Mouse (Mus musculus) heart, embryonic 11.5 days (tissue): Measurements from ENCODE around the gene Chst11. TPM values are rescaled to one million over a fixed set of nuclear protein-coding genes. Genes with fewer than 3 reads are reported as not detected.

Experiments used
- ATAC-seq: fragments of 200-750 bp; cut with Nextera tagmentation; replicated peaks from 2 replicates; pipeline ENCODE4 v1.8.0; 2017; ENCODE audit warnings: moderate library complexity; ENCODE audit not compliant: insufficient number of reproducible peaks, low FRiP score, low TSS enrichment
- H3K27ac ChIP-seq: fragments of 300-500 bp; sonication (generic); 2 replicates; pipeline ENCODE4 v1.5.1; 2014; ENCODE audit warnings: mild to moderate bottlenecking, low read depth, low read length
- H3K27me3 ChIP-seq: fragments of 300-500 bp; sonication (generic); 2 replicates; pipeline ENCODE4 v1.6.1; 2014; ENCODE audit warnings: mild to moderate bottlenecking, low read length, mixed read lengths; ENCODE audit not compliant: control insufficient read depth, insufficient read depth
- H3K36me3 ChIP-seq: fragments of 300-500 bp; sonication (generic); 2 replicates; pipeline ENCODE4 v1.6.1; 2014; ENCODE audit warnings: mild to moderate bottlenecking, low read length, moderate library complexity, mixed read lengths; ENCODE audit not compliant: control insufficient read depth, insufficient read depth
- H3K4me1 ChIP-seq: fragments of 300-500 bp; sonication (generic); 2 replicates; pipeline ENCODE4 v1.6.1; 2014; ENCODE audit warnings: low read length; ENCODE audit not compliant: control insufficient read depth, insufficient read depth
- H3K4me2 ChIP-seq: fragments of 300-500 bp; sonication (generic); 2 replicates; pipeline ENCODE4 v1.6.1; 2014; ENCODE audit warnings: mild to moderate bottlenecking, moderate library complexity
- H3K4me3 ChIP-seq: fragments of 300-500 bp; sonication (generic); 2 replicates; pipeline ENCODE4 v1.5.1; 2014; ENCODE audit warnings: low read depth, low read length
- H3K9ac ChIP-seq: fragments of 300-500 bp; sonication (generic); 2 replicates; pipeline ENCODE4 v1.6.1; 2014; ENCODE audit warnings: mild to moderate bottlenecking, low read depth, low read length, moderate library complexity
- H3K9me3 ChIP-seq: fragments of 300-500 bp; sonication (generic); replicated peaks from 2 replicates; pipeline ENCODE4 v1.6.1; 2016; ENCODE audit warnings: low read length; ENCODE audit not compliant: control insufficient read depth
- WGBS: fragments of 180-500 bp; shearing (Covaris S2); extraction: QIAGEN DNeasy Blood & Tissue Kit; methylation state at CpG from one replicate; pipeline ENCODE4 v1.1.7; 2014; ENCODE audit not compliant: insufficient replicate concordance; 5-methylcytosine and 5-hydroxymethylcytosine counted together
- polyA plus RNA-seq: library from polyadenylated mRNA; unstranded; fragments of >200 nt; fragmentation: Nextera tagmentation; extraction: Ambion mirVana; gene quantifications from 2 replicates; pipeline ENCODE4 v1.2.1, GENCODE M21; 2014

Chst11 gene
- polyA plus RNA-seq, 1 experiment from 2014 or later: 3.1 TPM

DNA sequence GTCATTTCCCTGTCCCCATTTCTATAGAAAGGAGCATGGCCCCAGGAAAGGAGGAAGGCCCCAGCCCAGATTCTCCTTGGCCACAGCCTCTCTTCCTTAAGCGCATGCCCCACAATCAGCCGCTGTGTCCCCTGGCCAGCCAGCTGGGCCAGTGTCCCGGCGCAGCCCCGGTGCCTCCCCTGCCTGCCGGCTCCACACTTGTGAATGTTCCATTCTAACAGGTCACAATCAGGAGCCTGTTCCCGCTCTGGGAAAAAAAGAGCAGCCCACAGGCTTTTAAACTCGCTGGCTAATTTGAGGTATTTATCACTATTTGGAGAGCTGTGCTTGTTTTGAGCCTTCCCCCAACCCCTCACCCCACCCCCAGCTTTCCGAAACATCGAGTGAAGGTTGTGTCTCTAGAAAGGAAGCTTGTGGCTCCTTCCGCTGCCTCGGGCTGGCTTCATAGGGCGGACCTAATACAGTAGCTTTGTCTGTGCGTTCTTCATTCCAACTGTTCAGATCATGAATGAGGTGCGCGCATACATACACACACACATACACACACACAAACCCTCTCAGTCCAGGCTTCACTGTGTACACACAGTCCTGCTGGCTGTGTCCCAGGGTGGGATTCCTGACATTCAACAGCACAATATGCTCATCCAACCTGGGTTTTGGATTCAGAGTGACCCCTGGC is 155.1 kb downstream of the Chst11 start:
- H3K27ac ChIP-seq: no peak overlapping the region
- H3K9me3 ChIP-seq: no peaks in the 10 kb centered on the region
- no peak overlapping the region for H3K4me2 ChIP-seq
- H3K36me3 ChIP-seq: no peaks in the 10 kb centered on the region
- ATAC-seq: no peak
- H3K27me3 ChIP-seq: no peaks in the 10 kb centered on the region
- peaks cover 11% of the 10 kb centered on the region for H3K4me1 ChIP-seq
- H3K4me3 ChIP-seq: no peak overlapping the region
- WGBS: 62% methylated on average over 16 of the region's 16 CpGs
- H3K9ac ChIP-seq: no peak overlapping the region

- H3K9ac ChIP-seq: no peak overlapping the region
- H3K27ac ChIP-seq: no peak overlapping the region
- ATAC-seq: no peak
- WGBS: 73% methylated on average over 5 of the region's 5 CpGs
- H3K4me1 ChIP-seq: peaks cover 11% of the 10 kb centered on the region
- no peaks in the 10 kb centered on the region for H3K36me3 ChIP-seq
- no peak overlapping the region for H3K4me2 ChIP-seq
- no peak overlapping the region for H3K4me3 ChIP-seq
- no peaks in the 10 kb centered on the region for H3K27me3 ChIP-seq
- no peaks in the 10 kb centered on the region for H3K9me3 ChIP-seq
Measured at GRCm38 (mm10) chr10:83141434-83141833, 156.1 kb downstream of the Chst11 start.

- ATAC-seq: no peak
- Histone ChIP-seq H3K4me2 (no peak overlapping the region), H3K4me3 (no peak overlapping the region), H3K36me3 (no peaks in the 10 kb centered on the region), H3K9ac (no peak overlapping the region), H3K27me3 (no peaks in the 10 kb centered on the region), H3K4me1 (peaks cover 11% of the 10 kb centered on the region), H3K27ac (no peak overlapping the region), H3K9me3 (no peaks in the 10 kb centered on the region)
- 86% methylated on average over 10 of the region's 10 CpGs for WGBS
Measured at GRCm38 (mm10) chr10:83143049-83143448, 157.8 kb downstream of the Chst11 start.

GRCm38 (mm10) chr10:83145836-83146235 is 160.5 kb downstream of the Chst11 start:
- 73% methylated on average over 14 of the region's 14 CpGs for WGBS
- no peak overlapping the region for H3K4me3 ChIP-seq
- no peaks in the 10 kb centered on the region for H3K36me3 ChIP-seq
- peaks cover 2% of the 10 kb centered on the region for H3K4me1 ChIP-seq
- H3K9ac ChIP-seq: no peak overlapping the region
- ATAC-seq: no peak
- no peak overlapping the region for H3K4me2 ChIP-seq
- no peak overlapping the region for H3K27ac ChIP-seq
- H3K27me3 ChIP-seq: no peaks in the 10 kb centered on the region
- no peaks in the 10 kb centered on the region for H3K9me3 ChIP-seq

- no peak overlapping the region for H3K4me3 ChIP-seq
- H3K27me3 ChIP-seq: no peaks in the 10 kb centered on the region
- 78% methylated on average over 12 of the region's 12 CpGs for WGBS
- H3K9ac ChIP-seq: no peak overlapping the region
- no peaks in the 10 kb centered on the region for H3K36me3 ChIP-seq
- H3K4me1 ChIP-seq: peaks cover 18% of the 10 kb centered on the region
- no peak for ATAC-seq
- no peak overlapping the region for H3K27ac ChIP-seq
- H3K4me2 ChIP-seq: no peak overlapping the region
- H3K9me3 ChIP-seq: no peaks in the 10 kb centered on the region
Measured at GRCm38 (mm10) chr10:83149342-83150178, 164.3 kb downstream of the Chst11 start.

DNA sequence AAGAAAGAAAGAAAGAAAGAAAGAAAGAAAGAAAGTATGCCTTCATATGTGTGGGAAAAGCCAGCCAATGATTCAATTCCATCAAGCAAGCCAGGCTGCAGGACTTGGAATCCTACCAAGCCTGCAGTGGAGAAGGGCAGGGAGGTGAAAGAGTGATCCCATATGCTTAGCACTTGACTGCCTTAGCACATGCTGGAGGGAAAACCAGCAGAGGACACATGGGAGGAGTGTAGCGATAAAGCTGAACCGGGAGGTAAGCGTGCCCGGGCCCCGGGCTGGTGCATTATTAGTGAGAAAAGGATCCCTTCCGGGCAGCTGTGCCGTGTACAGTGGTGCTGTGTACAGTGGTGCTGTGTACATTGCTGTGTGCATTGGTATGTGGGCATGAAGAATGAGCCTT is 165.3 kb downstream of the Chst11 start:
- Histone ChIP-seq H3K27ac (no peak overlapping the region), H3K36me3 (no peaks in the 10 kb centered on the region), H3K4me1 (peaks cover 18% of the 10 kb centered on the region), H3K4me3 (no peak overlapping the region), H3K27me3 (no peaks in the 10 kb centered on the region), H3K9me3 (no peaks in the 10 kb centered on the region), H3K4me2 (no peak overlapping the region), H3K9ac (no peak overlapping the region)
- WGBS: 92% methylated on average over 7 of the region's 7 CpGs
- no peak for ATAC-seq

DNA sequence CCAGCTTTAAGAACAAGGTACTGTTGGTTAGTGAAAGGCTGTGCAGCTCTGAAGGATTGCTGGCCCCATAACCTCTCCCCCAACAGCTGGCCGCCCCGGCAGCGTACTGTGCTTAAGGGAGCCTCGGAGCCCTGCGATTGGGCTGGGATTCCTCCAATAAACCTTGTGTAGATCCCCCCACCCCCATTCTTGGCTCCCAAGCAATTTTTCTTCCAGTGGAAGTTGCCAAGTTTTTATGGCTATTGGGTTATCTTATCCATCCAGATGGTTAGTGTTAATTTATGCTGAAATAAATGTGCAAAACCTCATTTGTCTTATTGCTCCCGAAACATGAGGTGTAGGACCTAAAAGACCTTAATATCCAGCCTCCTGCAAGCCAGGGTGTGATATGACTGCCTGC is 166.1 kb downstream of the Chst11 start:
- H3K9me3 ChIP-seq: no peaks in the 10 kb centered on the region
- H3K4me1 ChIP-seq: peaks cover 18% of the 10 kb centered on the region
- H3K27me3 ChIP-seq: no peaks in the 10 kb centered on the region
- no peak overlapping the region for H3K27ac ChIP-seq
- ATAC-seq: no peak
- H3K36me3 ChIP-seq: no peaks in the 10 kb centered on the region
- no peak overlapping the region for H3K4me3 ChIP-seq
- no peak overlapping the region for H3K9ac ChIP-seq
- H3K4me2 ChIP-seq: no peak overlapping the region
- 71% methylated on average over 6 of the region's 6 CpGs for WGBS

DNA sequence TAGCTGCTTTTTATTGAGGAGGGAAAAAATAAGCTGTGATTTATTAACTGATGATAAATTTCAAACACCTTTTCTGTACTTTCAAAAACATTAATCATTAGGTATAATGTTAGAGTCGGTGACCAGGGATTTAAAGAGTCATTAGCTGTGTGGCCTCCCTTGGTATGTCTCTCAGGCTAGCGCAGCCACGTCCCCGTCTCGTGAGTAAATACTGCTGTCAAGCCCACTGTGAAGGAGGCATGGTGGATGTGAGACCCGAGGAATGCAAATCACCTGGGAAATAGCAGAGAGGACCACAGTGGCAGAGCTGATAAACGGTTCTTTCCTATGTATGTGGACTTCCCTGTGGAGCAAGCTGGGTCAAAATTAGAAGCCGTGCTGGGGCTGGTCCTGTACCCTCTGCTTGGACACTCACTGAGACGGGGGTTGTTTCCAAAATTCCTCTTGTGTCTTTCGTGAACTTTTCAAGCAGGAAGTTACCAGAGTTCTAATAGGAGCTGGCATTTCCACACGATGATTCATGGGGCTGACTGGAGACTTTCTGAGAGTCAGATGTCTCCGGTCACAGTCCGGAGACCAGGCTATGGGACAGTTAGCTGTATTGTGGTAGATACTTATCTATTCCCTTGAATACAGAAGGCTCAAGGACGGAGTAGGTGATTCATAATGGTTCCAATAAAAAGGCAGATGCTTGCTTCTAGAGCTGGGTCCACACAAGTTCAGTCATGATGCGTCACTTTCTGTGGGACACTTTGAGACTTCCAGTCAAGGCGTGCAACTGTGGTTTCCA is 166.8 kb downstream of the Chst11 start:
- H3K9me3 ChIP-seq: no peaks in the 10 kb centered on the region
- H3K4me1 ChIP-seq: peaks cover 20% of the 10 kb centered on the region
- WGBS: 47% methylated on average over 16 of the region's 16 CpGs
- no peak overlapping the region for H3K4me2 ChIP-seq
- no peaks in the 10 kb centered on the region for H3K27me3 ChIP-seq
- ATAC-seq: no peak
- no peaks in the 10 kb centered on the region for H3K36me3 ChIP-seq
- no peak overlapping the region for H3K9ac ChIP-seq
- no peak overlapping the region for H3K4me3 ChIP-seq
- H3K27ac ChIP-seq: no peak overlapping the region
